Mouse (Mus musculus) lung, postnatal 0 days (tissue): Measurements from ENCODE around the gene Olfr18. TPM values are rescaled to one million over a fixed set of nuclear protein-coding genes. Genes with fewer than 3 reads are reported as not detected.
"Not testable (repeated sequence)": the region's sequence is repeated elsewhere in the genome, so short reads cannot be mapped to it uniquely, and the experiment has no call there.

Experiments
- ATAC-seq: fragments of 200-750 bp; cut with Nextera tagmentation; 2 replicates; pipeline ENCODE4 v1.8.0; 2017; ENCODE audit warnings: moderate library complexity
- DNase-seq: peaks from one replicate; pipeline ENCODE4 v3.0.0-alpha.2; 2016; ENCODE audit warnings: low spot score
- H3K27ac ChIP-seq: fragments of 300-500 bp; sonication (generic); 2 replicates; pipeline ENCODE4 v1.5.1; 2014; ENCODE audit warnings: antibody characterized with exemption, mild to moderate bottlenecking, low read length, mixed read lengths
- H3K27me3 ChIP-seq: fragments of 300-500 bp; sonication (generic); replicated peaks from 2 replicates; pipeline ENCODE4 v1.6.1; 2014; ENCODE audit warnings: low read length, mixed read lengths; ENCODE audit not compliant: insufficient read depth
- H3K36me3 ChIP-seq: fragments of 300-500 bp; sonication (generic); 2 replicates; pipeline ENCODE4 v1.6.1; 2014; ENCODE audit warnings: low read length, mixed read lengths; ENCODE audit not compliant: insufficient read depth
- H3K4me1 ChIP-seq: fragments of 300-500 bp; sonication (generic); 2 replicates; pipeline ENCODE4 v1.6.1; 2014; ENCODE audit warnings: antibody characterized with exemption, low read depth, low read length, mixed read lengths; ENCODE audit not compliant: insufficient read depth
- H3K4me2 ChIP-seq: fragments of 300-500 bp; sonication (generic); replicated peaks from 2 replicates; pipeline ENCODE4 v1.6.1; 2014; ENCODE audit warnings: low read depth, mild to moderate bottlenecking, low read length, moderate library complexity, mixed read lengths
- H3K4me3 ChIP-seq: fragments of 300-500 bp; sonication (generic); 2 replicates; pipeline ENCODE4 v1.5.1; 2014; ENCODE audit warnings: low read depth, low read length
- H3K9ac ChIP-seq: fragments of 300-500 bp; sonication (generic); replicated peaks from 2 replicates; pipeline ENCODE4 v1.6.1; 2014; ENCODE audit warnings: low read depth, mild to moderate bottlenecking
- H3K9me3 ChIP-seq: fragments of 300-500 bp; sonication (generic); 2 replicates; pipeline ENCODE4 v1.6.1; 2016; ENCODE audit warnings: low read length, mixed read lengths
- CTCF ChIP-seq: IDR thresholded peaks from 2 replicates; pipeline ENCODE4 v1.5.1; 2016; ENCODE audit warnings: antibody characterized with exemption, mild to moderate bottlenecking
- EP300 ChIP-seq: IDR thresholded peaks from 2 replicates; pipeline ENCODE4 v1.6.1; 2016; ENCODE audit warnings: antibody characterized with exemption, mild to moderate bottlenecking, control low read depth
- WGBS: fragments of 180-500 bp; shearing (Covaris S2); extraction: QIAGEN DNeasy Blood & Tissue Kit; methylation state at CpG from one replicate; pipeline ENCODE4 v1.1.7; 2014; 5-methylcytosine and 5-hydroxymethylcytosine counted together
- polyA plus RNA-seq: library from polyadenylated mRNA; unstranded; fragments of >200 nt; fragmentation: Nextera tagmentation; extraction: Ambion mirVana; gene quantifications from 2 replicates; pipeline ENCODE4 v1.2.1, GENCODE M21; 2015

Gene Olfr18
- polyA plus RNA-seq, 1 experiment from 2014 or later, result not detected

DNA sequence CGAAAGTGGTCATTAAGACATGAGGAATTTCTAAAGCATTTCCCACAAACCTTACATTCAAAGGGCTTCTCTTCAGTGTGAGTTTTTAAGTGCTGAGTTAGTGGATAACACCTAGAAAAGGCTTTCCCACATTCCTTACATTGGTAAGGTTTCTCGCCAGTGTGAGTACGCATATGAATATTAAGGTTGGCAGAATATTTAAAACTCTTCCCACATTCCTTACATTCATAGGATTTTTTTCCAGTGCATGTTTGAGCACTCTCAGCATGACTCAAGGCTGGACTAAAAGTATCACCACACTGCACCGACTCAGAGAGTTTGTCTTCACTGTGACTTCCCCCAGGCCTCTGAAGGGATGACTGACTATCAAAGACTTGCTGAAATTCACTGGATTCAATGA, 12.6 kb upstream of the Olfr18 start:
- DNase-seq, result no peak
- Histone ChIP-seq H3K27me3 (no peaks in the 10 kb centered on the region), H3K4me3 (no peak overlapping the region), H3K4me1 (no peaks in the 10 kb centered on the region), H3K36me3 (peaks cover 17% of the 10 kb centered on the region), H3K9ac (no peak overlapping the region), H3K27ac (no peak overlapping the region), H3K4me2 (no peak overlapping the region), H3K9me3 (peaks cover 4% of the 10 kb centered on the region)
- ATAC-seq, result no peak
- TF ChIP-seq EP300 (no peak), CTCF (no peak)
- WGBS, result 74% methylated on average over 4 of the region's 4 CpGs

GRCm38 (mm10) chr9:20298232-20298631, 37.7 kb downstream of the Olfr18 start, which contains the start of gene Olfr873:
TSS of gene Olfr873 (plus strand) at chr9:20298532.
- Histone ChIP-seq H3K27ac (no peak within 1 kb of the TSS), H3K4me2 (no peak within 1 kb of the TSS), H3K9me3 (no peaks in the 10 kb centered on the region), H3K27me3 (no peaks in the 10 kb centered on the region), H3K9ac (no peak within 1 kb of the TSS), H3K4me3 (no peak within 1 kb of the TSS), H3K4me1 (no peaks in the 10 kb centered on the region), H3K36me3 (no peaks in the 10 kb centered on the region)
- WGBS, result 87% methylated on average over 1 of the region's 1 CpGs
- DNase-seq (no peak), ATAC-seq (no peak)
- TF ChIP-seq EP300 (no peak), CTCF (no peak)

- not testable (repeated sequence) for H3K9ac ChIP-seq, H3K4me3 ChIP-seq, H3K27ac ChIP-seq, H3K4me1 ChIP-seq, H3K36me3 ChIP-seq, H3K27me3 ChIP-seq, DNase-seq, H3K9me3 ChIP-seq, ATAC-seq, H3K4me2 ChIP-seq
- 75% methylated on average over 5 of the region's 5 CpGs for WGBS
Measured at GRCm38 (mm10) chr9:20295562-20295961, 40.3 kb downstream of the Olfr18 start.

DNA sequence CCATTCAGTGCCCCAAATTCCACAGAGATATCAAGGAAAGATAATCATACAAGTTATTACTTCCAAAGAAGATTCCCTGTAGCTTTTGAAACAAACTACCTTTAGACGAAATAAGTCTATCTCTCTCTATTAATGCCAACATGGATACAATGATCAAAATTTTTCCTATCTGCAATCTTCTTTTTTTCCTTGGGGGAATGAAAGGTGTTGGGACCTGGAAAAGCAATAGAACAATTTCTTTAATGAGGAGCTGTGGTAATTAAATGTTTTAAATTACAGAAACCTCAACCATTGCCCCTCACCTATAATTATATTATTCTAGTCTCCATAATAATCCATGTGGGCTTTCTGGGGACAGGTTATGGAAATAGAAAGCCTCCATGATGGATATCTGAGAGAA, 53.8 kb downstream of the Olfr18 start, which contains the start of gene Olfr39:
TSS of gene Olfr39 (plus strand) at position 301 of the 400 bp plus-strand sequence.
- Histone ChIP-seq H3K9ac (no peak within 1 kb of the TSS), H3K9me3 (no peaks in the 10 kb centered on the region), H3K4me3 (no peak within 1 kb of the TSS), H3K27ac (no peak within 1 kb of the TSS), H3K27me3 (no peaks in the 10 kb centered on the region), H3K4me1 (no peaks in the 10 kb centered on the region), H3K4me2 (no peak within 1 kb of the TSS), H3K36me3 (no peaks in the 10 kb centered on the region)
- DNase-seq (no peak), ATAC-seq (no peak)
- 80% methylated on average over 1 of the region's 1 CpGs for WGBS
- no peak for TF ChIP-seq EP300
- TF ChIP-seq CTCF, result no peak

Other genes starting within 250 kb of the Olfr18 start
- gene Olfr868, start 237.5 kb downstream of the Olfr18 start, polyA plus RNA-seq, result not detected in 2 replicates
- gene Olfr869, start 207.1 kb downstream of the Olfr18 start, polyA plus RNA-seq, result not detected in 2 replicates
- gene Olfr870, start 162.0 kb downstream of the Olfr18 start, polyA plus RNA-seq, result not detected in 2 replicates
- gene Olfr871, start 123.9 kb downstream of the Olfr18 start, polyA plus RNA-seq, result not detected in 2 replicates
- not detected in 2 replicates for gene Olfr872, start 99.0 kb downstream of the Olfr18 start, polyA plus RNA-seq
- not detected in 2 replicates for gene Olfr39, start 53.7 kb downstream of the Olfr18 start, polyA plus RNA-seq
- gene Olfr873, start 37.6 kb downstream of the Olfr18 start, polyA plus RNA-seq, result not detected in 2 replicates
- gene Zfp560, start 49.1 kb upstream of the Olfr18 start, polyA plus RNA-seq, result 40.1 and 47.3 TPM in 2 replicates
- 6.8 and 9.5 TPM in 2 replicates for gene Zfp26, start 124.1 kb upstream of the Olfr18 start, polyA plus RNA-seq
- 14.8 and 17.5 TPM in 2 replicates for gene Zfp426, start 156.7 kb upstream of the Olfr18 start, polyA plus RNA-seq
- gene Zfp266, start 185.3 kb upstream of the Olfr18 start, polyA plus RNA-seq, result 63.8 and 73.4 TPM in 2 replicates
- 10.9 and 12.2 TPM in 2 replicates for gene Zfp846, start 245.2 kb upstream of the Olfr18 start, polyA plus RNA-seq